Mouse (Mus musculus): ENCODE measurements around the gene Rbfox1. TPM values are rescaled to one million over a fixed set of nuclear protein-coding genes. Genes with fewer than 3 reads are reported as not detected.
A peak's percentile ranks its signal among the peaks of the same experiment; 100 is the strongest.

Rbfox1 gene
- polyA plus RNA-seq, 1 experiment from 2014 or later = 52.1 TPM

DNA sequence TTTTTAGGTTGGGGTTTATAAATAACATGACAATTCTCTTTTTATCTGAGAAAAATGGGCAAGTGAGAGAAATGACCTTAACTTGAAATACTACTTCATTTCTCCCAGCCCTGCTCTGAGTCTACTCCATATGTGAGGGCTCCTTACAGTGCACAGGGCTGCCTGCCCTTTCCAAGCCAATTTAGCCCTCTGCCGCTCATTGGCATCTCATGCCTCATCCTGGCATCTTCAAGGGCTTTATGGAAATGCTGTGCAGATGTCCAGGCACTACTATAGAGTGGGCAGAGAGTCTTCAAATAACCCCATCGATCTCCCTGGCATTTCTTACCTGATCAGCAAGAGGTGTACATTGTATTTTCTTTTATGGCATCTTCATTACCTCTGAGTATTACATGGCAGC, 1064.5 kb downstream of the Rbfox1 start:
- Histone ChIP-seq H3K4me3 (no peak overlapping the region), H3K9ac (no peak overlapping the region), H3K36me3 (ENCODE audit: poor library complexity, severe bottlenecking) (no peaks in the 10 kb centered on the region), H3K4me1 (no peaks in the 10 kb centered on the region), H3K27ac (no peak overlapping the region), H3K4me2 (no peak overlapping the region), H3K27me3 (peaks cover 61% of the 10 kb centered on the region), H3K9me3 (replicated peaks) (no peaks in the 10 kb centered on the region)
- no peak for ATAC-seq
- 88% methylated on average over 2 of the region's 2 CpGs for WGBS

DNA sequence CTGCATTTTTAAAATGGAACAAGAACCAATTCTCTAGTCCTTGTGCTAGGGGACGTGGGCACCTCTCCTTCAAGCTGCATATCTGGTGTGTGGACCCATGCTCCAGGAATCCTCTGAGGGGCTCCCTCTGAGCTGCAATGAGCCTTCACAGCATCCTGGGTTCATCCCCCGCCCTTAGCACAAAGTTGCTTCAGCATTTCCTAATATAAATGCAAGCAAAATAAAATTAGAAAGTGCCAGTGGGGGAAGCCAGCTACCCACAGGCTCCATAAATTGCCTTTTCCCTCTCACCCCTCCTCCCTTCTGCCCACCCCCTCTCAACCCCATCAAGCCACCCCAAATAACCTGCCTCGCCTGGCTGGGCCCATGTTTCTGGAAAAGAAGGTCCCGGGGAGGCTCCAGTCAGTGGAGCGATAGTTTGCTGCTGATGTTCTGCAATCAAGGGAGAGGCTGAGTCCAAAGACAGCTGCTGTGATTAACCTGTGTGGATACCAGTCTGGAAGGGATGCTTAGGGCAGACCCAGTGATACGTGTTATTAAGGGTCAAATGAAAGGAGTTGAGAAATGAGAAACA, 1070.0 kb downstream of the Rbfox1 start:
- H3K4me2 ChIP-seq = no peak overlapping the region
- no peaks in the 10 kb centered on the region for H3K9me3 ChIP-seq (replicated peaks)
- H3K4me1 ChIP-seq = no peaks in the 10 kb centered on the region
- H3K9ac ChIP-seq = no peak overlapping the region
- WGBS = 94% methylated on average over 6 of the region's 6 CpGs
- peaks cover 95% of the 10 kb centered on the region for H3K27me3 ChIP-seq
- H3K36me3 ChIP-seq (ENCODE audit: poor library complexity, severe bottlenecking) = no peaks in the 10 kb centered on the region
- H3K27ac ChIP-seq = no peak overlapping the region
- no peak for ATAC-seq
- no peak overlapping the region for H3K4me3 ChIP-seq

DNA sequence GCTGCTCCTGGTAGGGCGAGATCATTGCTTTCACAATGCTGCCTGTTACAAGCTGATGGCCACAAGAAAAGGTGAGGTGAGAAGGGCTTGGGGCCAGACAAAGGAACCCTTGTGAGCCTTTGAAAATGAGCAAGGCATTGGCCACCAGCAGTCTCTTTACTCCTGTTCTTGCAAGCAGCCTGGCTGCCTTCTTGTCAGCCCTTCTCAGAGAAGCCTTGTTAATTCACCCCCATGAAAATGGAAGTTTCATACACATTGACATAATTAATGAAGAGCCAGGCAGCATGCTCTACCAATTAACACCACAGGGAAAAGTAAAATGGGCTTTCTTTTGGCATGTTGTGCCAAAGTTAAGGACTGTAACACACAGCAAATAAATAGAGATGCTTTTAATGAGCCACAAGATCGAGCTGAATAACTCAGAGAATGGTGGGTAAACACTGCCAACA, 1076.8 kb downstream of the Rbfox1 start:
- Histone ChIP-seq H3K27me3 (peaks cover 91% of the 10 kb centered on the region), H3K9me3 (replicated peaks) (no peaks in the 10 kb centered on the region), H3K9ac (no peak overlapping the region), H3K4me1 (peaks cover 41% of the 10 kb centered on the region), H3K4me2 (no peak overlapping the region), H3K4me3 (no peak overlapping the region), H3K27ac (no peak overlapping the region), H3K36me3 (ENCODE audit: poor library complexity, severe bottlenecking) (no peaks in the 10 kb centered on the region)
- ATAC-seq = peak; percentile 87
- 7% methylated on average over 2 of the region's 2 CpGs for WGBS

DNA sequence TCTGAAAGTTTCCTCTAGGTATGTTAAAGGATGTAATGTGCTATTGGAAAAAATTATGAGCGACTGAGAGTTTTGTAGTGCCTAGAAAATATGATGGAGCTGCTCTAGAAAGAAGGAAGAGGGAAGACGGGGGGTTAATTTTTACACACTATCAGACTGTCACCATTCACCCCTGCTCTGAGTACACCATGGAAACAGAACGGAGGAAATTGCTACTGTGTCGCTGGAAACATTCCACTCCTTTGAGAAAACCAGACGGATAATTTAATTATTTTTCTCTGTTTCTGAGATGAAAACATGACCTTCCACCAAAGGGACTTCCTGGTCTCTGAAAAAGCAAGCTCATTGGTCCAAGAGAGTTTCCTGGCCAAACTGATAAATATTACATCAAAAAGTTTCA, 1077.4 kb downstream of the Rbfox1 start:
- no peak overlapping the region for H3K27ac ChIP-seq
- peaks cover 91% of the 10 kb centered on the region for H3K27me3 ChIP-seq
- no peak overlapping the region for H3K9ac ChIP-seq
- H3K4me1 ChIP-seq = peaks cover 41% of the 10 kb centered on the region
- H3K4me3 ChIP-seq = no peak overlapping the region
- WGBS = 22% methylated on average over 5 of the region's 5 CpGs
- H3K9me3 ChIP-seq (replicated peaks) = no peaks in the 10 kb centered on the region
- no peak for ATAC-seq
- H3K36me3 ChIP-seq (ENCODE audit: poor library complexity, severe bottlenecking) = no peaks in the 10 kb centered on the region
- no peak overlapping the region for H3K4me2 ChIP-seq

DNA sequence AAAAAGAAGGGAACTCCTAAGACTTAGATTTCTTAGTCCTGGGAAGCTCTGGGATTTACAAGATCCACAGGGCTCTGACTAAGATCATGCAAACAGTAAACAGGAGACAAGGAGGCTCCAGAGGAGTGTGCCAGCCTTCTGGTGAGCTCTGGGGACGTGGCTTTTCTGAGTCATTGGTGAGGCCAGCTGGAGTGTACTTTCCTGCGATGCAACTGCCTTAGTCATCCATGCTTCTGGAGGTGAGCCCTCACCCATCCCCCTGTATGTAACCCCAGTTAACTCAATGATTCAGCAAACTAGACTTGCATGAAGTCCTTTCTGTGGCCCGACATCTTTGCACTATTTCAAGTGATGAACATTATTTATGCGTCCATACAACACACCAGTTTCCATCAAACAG, 1078.4 kb downstream of the Rbfox1 start:
- peaks cover 91% of the 10 kb centered on the region for H3K27me3 ChIP-seq
- no peak for ATAC-seq
- H3K4me1 ChIP-seq = peaks cover 41% of the 10 kb centered on the region
- no peak overlapping the region for H3K27ac ChIP-seq
- no peak overlapping the region for H3K4me2 ChIP-seq
- no peak overlapping the region for H3K9ac ChIP-seq
- no peaks in the 10 kb centered on the region for H3K9me3 ChIP-seq (replicated peaks)
- WGBS = 64% methylated on average over 4 of the region's 4 CpGs
- no peak overlapping the region for H3K4me3 ChIP-seq
- no peaks in the 10 kb centered on the region for H3K36me3 ChIP-seq (ENCODE audit: poor library complexity, severe bottlenecking)

DNA sequence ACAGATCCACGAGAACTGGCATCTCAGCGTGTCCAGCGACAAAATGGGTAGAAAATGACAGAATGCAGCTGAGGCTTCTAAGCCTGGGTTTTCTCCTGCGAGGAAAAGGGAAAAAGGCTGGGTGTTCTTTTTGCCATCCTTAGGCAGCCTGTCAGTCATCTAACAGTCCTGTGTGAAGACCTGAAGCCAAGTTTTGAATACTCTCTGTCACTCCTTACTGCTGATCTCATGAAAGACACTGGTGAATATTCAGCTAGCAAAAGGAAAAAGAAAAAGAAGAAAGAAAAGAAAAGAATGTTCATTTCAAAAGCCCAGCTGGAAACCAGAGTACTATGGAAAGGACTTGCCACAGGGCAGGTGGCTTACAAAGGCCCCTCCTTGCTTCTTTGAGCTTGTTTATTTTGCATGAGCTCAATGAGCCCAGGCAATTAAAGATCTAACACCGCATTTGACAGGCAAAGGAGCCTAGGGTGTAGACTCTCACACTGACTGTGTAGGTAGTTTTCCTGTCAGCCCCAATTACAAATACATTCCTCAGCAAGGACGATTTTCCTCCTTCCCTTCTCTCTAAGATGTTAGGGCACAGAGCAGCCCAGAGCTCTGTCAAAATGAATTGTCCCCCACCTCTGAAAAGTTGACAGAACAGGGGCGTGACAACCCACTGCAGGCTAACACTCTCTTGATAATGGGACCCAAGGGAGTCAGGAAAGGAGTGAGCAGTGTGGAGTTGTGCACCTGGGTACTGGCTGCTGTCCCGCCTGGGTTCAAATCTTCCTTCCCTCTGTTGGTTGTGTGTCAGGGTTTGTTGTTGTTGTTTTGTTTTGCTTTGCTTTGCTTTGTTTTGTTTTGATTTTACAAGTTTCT, 1079.8 kb downstream of the Rbfox1 start:
- ATAC-seq = peak; percentile 65
- Histone ChIP-seq H3K4me1 (peaks cover 41% of the 10 kb centered on the region), H3K27me3 (peaks cover 91% of the 10 kb centered on the region), H3K9ac (no peak overlapping the region), H3K4me2 (no peak overlapping the region; the same call in 1 of the 2 replicates), H3K27ac (no peak overlapping the region), H3K9me3 (replicated peaks) (no peaks in the 10 kb centered on the region), H3K4me3 (no peak overlapping the region), H3K36me3 (ENCODE audit: poor library complexity, severe bottlenecking) (no peaks in the 10 kb centered on the region)
- under 1% methylated on average over 8 of the region's 8 CpGs for WGBS

DNA sequence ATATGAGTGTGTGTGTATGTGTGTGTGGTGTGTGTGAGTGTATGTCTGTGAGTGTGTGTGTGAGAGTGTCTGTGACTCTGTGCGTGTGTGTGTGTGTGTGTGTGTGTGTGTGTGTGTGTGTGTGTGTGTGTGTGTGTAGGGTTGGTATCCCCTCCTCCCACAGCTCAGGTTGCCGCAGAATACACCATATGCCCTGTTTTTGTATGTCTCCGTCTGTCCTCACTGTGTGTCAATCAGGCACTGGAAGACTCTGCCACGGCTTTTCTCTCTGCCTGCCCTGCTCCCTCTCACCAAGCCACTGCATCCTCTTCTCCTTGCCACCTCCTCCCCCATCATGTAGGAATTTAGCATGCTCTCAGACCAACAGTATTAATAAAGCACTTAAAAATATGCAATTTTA, 1084.8 kb downstream of the Rbfox1 start:
- no peak overlapping the region for H3K4me2 ChIP-seq
- WGBS = 79% methylated on average over 3 of the region's 4 CpGs
- H3K27me3 ChIP-seq = peaks cover 96% of the 10 kb centered on the region
- no peak overlapping the region for H3K9ac ChIP-seq
- no peaks in the 10 kb centered on the region for H3K36me3 ChIP-seq (ENCODE audit: poor library complexity, severe bottlenecking)
- ATAC-seq = no peak
- peaks cover 16% of the 10 kb centered on the region for H3K4me1 ChIP-seq
- no peaks in the 10 kb centered on the region for H3K9me3 ChIP-seq (replicated peaks)
- no peak overlapping the region for H3K4me3 ChIP-seq
- no peak overlapping the region for H3K27ac ChIP-seq

DNA sequence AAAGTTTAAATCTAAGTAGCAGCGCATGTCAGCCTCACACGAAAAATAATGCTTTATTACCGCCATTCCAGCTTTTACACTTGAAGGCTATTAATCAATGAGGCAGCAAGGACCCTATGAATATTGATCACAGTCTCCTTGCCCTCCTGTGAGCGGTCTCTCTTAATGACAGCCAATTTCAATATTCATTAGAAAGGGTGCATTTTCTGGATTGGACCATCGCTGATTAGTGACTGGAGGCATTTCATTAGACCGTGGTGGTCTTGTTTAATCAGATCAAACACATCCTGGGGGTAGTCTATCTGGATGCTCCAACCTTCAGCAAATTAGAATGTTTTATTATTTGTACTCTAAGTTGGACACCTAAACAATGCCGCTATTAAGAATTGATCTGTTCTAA, 1091.2 kb downstream of the Rbfox1 start:
- no peak for ATAC-seq
- Histone ChIP-seq H3K4me3 (no peak overlapping the region), H3K4me1 (no peaks in the 10 kb centered on the region), H3K4me2 (no peak overlapping the region), H3K9ac (no peak overlapping the region), H3K27me3 (peaks cover 47% of the 10 kb centered on the region), H3K27ac (no peak overlapping the region), H3K36me3 (ENCODE audit: poor library complexity, severe bottlenecking) (no peaks in the 10 kb centered on the region), H3K9me3 (replicated peaks) (no peaks in the 10 kb centered on the region)
- WGBS = 50% methylated on average over 7 of the region's 7 CpGs

DNA sequence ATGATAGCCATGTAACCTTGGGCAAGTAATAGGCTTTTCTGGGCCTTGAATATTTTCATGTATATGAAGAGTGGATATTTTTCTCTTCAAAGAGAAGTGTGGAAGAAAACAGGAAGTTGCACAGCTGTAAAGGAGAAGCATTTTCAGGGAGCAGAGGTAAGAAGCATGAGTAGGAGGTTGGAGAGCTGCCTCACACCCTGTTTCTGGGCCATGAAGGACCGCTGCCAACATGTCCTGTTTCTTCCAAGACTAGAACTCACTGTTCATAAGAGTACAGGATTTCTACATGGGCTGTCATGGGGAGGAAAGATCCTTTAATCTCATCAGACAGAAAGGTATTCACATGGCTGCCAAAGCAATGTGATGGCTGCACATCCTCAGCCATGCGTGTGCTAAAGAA, 1098.8 kb downstream of the Rbfox1 start:
- Histone ChIP-seq H3K27me3 (0 out of 2 replicates have a peak, but pooled peaks cover 3% of the 10 kb centered on the region), H3K36me3 (ENCODE audit: poor library complexity, severe bottlenecking) (no peaks in the 10 kb centered on the region), H3K4me1 (no peaks in the 10 kb centered on the region), H3K9me3 (replicated peaks) (no peaks in the 10 kb centered on the region), H3K4me3 (no peak overlapping the region), H3K4me2 (no peak overlapping the region), H3K9ac (no peak overlapping the region), H3K27ac (no peak overlapping the region)
- ATAC-seq = no peak
- WGBS = 91% methylated on average over 2 of the region's 2 CpGs

DNA sequence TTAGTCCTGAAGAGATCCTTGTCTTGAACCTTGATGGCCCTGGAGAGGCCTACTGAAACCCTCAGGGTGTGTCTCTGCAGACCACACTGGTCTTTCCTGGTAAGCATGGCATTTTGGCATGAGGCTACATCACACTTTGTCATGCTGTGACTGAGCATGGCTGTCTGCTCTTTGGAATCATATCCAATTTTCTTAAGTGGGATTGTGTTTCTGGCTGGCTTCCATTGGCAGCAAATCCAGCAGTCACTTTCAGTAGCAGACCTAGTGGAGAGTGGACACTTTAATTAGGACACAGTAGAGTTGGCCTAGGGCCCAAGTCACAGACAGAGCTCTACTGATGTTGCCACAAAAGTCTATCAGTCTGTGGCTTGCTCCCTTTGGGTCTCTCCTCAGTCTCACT, 1100.9 kb downstream of the Rbfox1 start:
- ATAC-seq = peak; percentile 62; the same call in 1 of the 2 replicates

DNA sequence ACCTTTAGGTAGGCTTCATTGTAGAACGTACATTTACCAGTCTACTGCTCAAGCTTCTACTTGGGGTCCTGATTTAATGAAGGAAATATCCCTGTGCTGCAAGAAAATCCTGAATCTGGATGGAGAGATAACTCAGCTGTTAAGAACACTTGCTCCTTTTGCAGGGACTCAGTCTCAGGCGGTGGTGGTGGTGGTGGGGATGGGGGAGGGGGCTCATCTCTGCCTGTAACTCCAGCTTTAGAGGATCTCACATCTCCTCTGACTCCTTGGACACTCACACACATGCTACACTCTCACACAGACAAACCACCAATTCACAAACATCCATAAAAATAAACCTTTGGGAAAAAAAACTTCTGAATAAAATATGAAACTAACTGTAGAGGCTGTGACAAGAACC, 1101.3 kb downstream of the Rbfox1 start:
- Histone ChIP-seq H3K9ac (no peak overlapping the region), H3K4me3 (no peak overlapping the region), H3K27me3 (0 out of 2 replicates have a peak, but pooled peaks cover 3% of the 10 kb centered on the region), H3K4me2 (no peak overlapping the region), H3K4me1 (no peaks in the 10 kb centered on the region), H3K9me3 (replicated peaks) (no peaks in the 10 kb centered on the region), H3K27ac (no peak overlapping the region), H3K36me3 (ENCODE audit: poor library complexity, severe bottlenecking) (no peaks in the 10 kb centered on the region)
- 62% methylated on average over 2 of the region's 2 CpGs for WGBS
- ATAC-seq = no peak

More for the DNA sequence above, 1100.9 kb downstream of the Rbfox1 start:
- no peaks in the 10 kb centered on the region for H3K4me1 ChIP-seq
- H3K4me3 ChIP-seq = no peak overlapping the region
- H3K27me3 ChIP-seq = 0 out of 2 replicates have a peak, but pooled peaks cover 3% of the 10 kb centered on the region
- H3K9ac ChIP-seq = no peak overlapping the region
- H3K4me2 ChIP-seq = no peak overlapping the region
- H3K9me3 ChIP-seq (replicated peaks) = no peaks in the 10 kb centered on the region
- no peaks in the 10 kb centered on the region for H3K36me3 ChIP-seq (ENCODE audit: poor library complexity, severe bottlenecking)
- no peak overlapping the region for H3K27ac ChIP-seq

DNA sequence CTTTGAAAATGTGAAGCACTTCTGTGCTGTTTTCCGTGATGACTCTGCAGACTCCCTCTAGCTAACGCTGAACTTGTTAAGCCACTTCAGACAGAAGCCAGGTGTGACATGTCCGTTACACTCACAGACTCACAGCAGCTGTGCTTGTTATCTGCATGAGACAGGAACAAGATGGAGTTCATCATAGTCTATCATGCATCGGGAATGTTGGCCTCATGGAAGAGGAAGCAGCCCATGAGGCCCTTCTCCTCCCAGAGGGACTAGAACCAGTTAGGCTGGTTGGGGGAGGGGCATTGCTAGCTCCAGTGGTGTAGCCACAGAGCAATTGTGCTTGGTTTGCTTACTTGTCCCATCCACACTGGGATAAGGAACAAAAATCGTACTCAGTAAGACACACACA, 1107.1 kb downstream of the Rbfox1 start:
- Histone ChIP-seq H3K36me3 (ENCODE audit: poor library complexity, severe bottlenecking) (no peaks in the 10 kb centered on the region), H3K9ac (no peak overlapping the region), H3K4me3 (no peak overlapping the region), H3K4me2 (no peak overlapping the region), H3K4me1 (no peaks in the 10 kb centered on the region), H3K27ac (no peak overlapping the region), H3K9me3 (replicated peaks) (no peaks in the 10 kb centered on the region), H3K27me3 (no peaks in the 10 kb centered on the region)
- no peak for ATAC-seq
- WGBS = 90% methylated on average over 5 of the region's 5 CpGs

Data from forebrain, embryonic 13.5 days (tissue).